Mouse (Mus musculus) limb, embryonic 12.5 days (tissue): Measurements from ENCODE around the gene Farp1. TPM values are rescaled to one million over a fixed set of nuclear protein-coding genes. Genes with fewer than 3 reads are reported as not detected.

Source experiments
- ATAC-seq: fragments of 200-750 bp; cut with Nextera tagmentation; 2 replicates; pipeline ENCODE4 v1.8.0; 2017; ENCODE audit warnings: low read depth, moderate TSS enrichment; ENCODE audit not compliant: insufficient number of reproducible peaks, insufficient read depth, low FRiP score, low TSS enrichment
- H3K27ac ChIP-seq: fragments of 300-500 bp; sonication (generic); 2 replicates; pipeline ENCODE4 v1.5.1; 2016; ENCODE audit warnings: mild to moderate bottlenecking, moderate library complexity
- H3K27me3 ChIP-seq: fragments of 300-500 bp; sonication (generic); 2 replicates; pipeline ENCODE4 v1.6.1; 2016; ENCODE audit warnings: mild to moderate bottlenecking, moderate library complexity
- H3K36me3 ChIP-seq: fragments of 300-500 bp; sonication (generic); 2 replicates; pipeline ENCODE4 v1.6.1; 2016; ENCODE audit warnings: mild to moderate bottlenecking, moderate library complexity
- H3K4me1 ChIP-seq: fragments of 300-500 bp; sonication (generic); replicated peaks from 2 replicates; pipeline ENCODE4 v1.6.1; 2016
- H3K4me2 ChIP-seq: fragments of 300-500 bp; sonication (generic); 2 replicates; pipeline ENCODE4 v1.6.1; 2016; ENCODE audit warnings: mild to moderate bottlenecking, moderate library complexity
- H3K4me3 ChIP-seq: fragments of 300-500 bp; sonication (generic); replicated peaks from 2 replicates; pipeline ENCODE4 v1.5.1; 2016; ENCODE audit warnings: mild to moderate bottlenecking
- H3K9ac ChIP-seq: fragments of 300-500 bp; sonication (generic); replicated peaks from 2 replicates; pipeline ENCODE4 v1.6.1; 2016; ENCODE audit warnings: mild to moderate bottlenecking, moderate library complexity
- H3K9me3 ChIP-seq: fragments of 300-500 bp; sonication (generic); 2 replicates; pipeline ENCODE4 v1.6.1; 2016; ENCODE audit warnings: mild to moderate bottlenecking, moderate library complexity
- WGBS: fragments of 180-500 bp; shearing (Covaris S2); methylation state at CpG from one replicate; pipeline ENCODE4 v1.1.7; 2016; 5-methylcytosine and 5-hydroxymethylcytosine counted together
- polyA plus RNA-seq: library from polyadenylated mRNA; unstranded; fragments of >200 nt; fragmentation: Nextera tagmentation; extraction: Ambion mirVana; gene quantifications from 2 replicates; pipeline ENCODE4 v1.2.1, GENCODE M21; 2016

Farp1 gene
- polyA plus RNA-seq, 1 experiment from 2014 or later: 58.2 TPM

GRCm38 (mm10) chr14:121147026-121147425, 112.0 kb downstream of the Farp1 start:
- 76% methylated on average over 3 of the region's 3 CpGs for WGBS
- no peak overlapping the region for H3K27ac ChIP-seq

GRCm38 (mm10) chr14:121148088-121148785, 113.2 kb downstream of the Farp1 start:
- H3K36me3 ChIP-seq: 0 out of 2 replicates have a peak, but pooled peaks cover 5% of the 10 kb centered on the region
- no peak overlapping the region for H3K4me3 ChIP-seq
- WGBS: 76% methylated on average over 11 of the region's 11 CpGs
- H3K9ac ChIP-seq: no peak overlapping the region
- peaks cover 75% of the 10 kb centered on the region for H3K4me1 ChIP-seq
- H3K4me2 ChIP-seq: no peak overlapping the region
- no peaks in the 10 kb centered on the region for H3K27me3 ChIP-seq
- ATAC-seq: no peak
- no peak overlapping the region for H3K27ac ChIP-seq
- no peaks in the 10 kb centered on the region for H3K9me3 ChIP-seq

More at GRCm38 (mm10) chr14:121147026-121147425, 112.0 kb downstream of the Farp1 start:
- no peak overlapping the region for H3K4me3 ChIP-seq
- 0 out of 2 replicates have a peak, but pooled peaks cover 10% of the 10 kb centered on the region for H3K36me3 ChIP-seq
- no peaks in the 10 kb centered on the region for H3K27me3 ChIP-seq
- no peak overlapping the region for H3K4me2 ChIP-seq
- no peak for ATAC-seq
- H3K4me1 ChIP-seq: peaks cover 64% of the 10 kb centered on the region
- H3K9me3 ChIP-seq: no peaks in the 10 kb centered on the region
- H3K9ac ChIP-seq: no peak overlapping the region

GRCm38 (mm10) chr14:121149984-121150383, 115.0 kb downstream of the Farp1 start:
- Histone ChIP-seq H3K4me3 (no peak overlapping the region), H3K27me3 (no peaks in the 10 kb centered on the region), H3K27ac (no peak overlapping the region), H3K36me3 (0 out of 2 replicates have a peak, but pooled peaks cover 5% of the 10 kb centered on the region), H3K9ac (no peak overlapping the region), H3K9me3 (no peaks in the 10 kb centered on the region), H3K4me1 (peaks cover 79% of the 10 kb centered on the region), H3K4me2 (no peak overlapping the region)
- WGBS: 71% methylated on average over 5 of the region's 5 CpGs
- no peak for ATAC-seq

- no peak overlapping the region for H3K4me3 ChIP-seq
- peak overlapping the region; percentile 43 for H3K27ac ChIP-seq
- peaks cover 66% of the 10 kb centered on the region for H3K4me1 ChIP-seq
- peaks cover 5% of the 10 kb centered on the region; the same call in 1 of the 2 replicates for H3K36me3 ChIP-seq
- H3K9me3 ChIP-seq: no peaks in the 10 kb centered on the region
- no peak overlapping the region for H3K9ac ChIP-seq
- no peak overlapping the region for H3K4me2 ChIP-seq
- 63% methylated on average over 10 of the region's 10 CpGs for WGBS
- no peak for ATAC-seq
- no peaks in the 10 kb centered on the region for H3K27me3 ChIP-seq
Observed at GRCm38 (mm10) chr14:121151837-121152236, 116.8 kb downstream of the Farp1 start.

GRCm38 (mm10) chr14:121152771-121153170, 117.8 kb downstream of the Farp1 start:
- Histone ChIP-seq H3K27me3 (no peaks in the 10 kb centered on the region), H3K4me1 (peaks cover 62% of the 10 kb centered on the region), H3K9ac (0 out of 2 replicates have a peak overlapping the region, but pooled peaks have one; percentile 1), H3K27ac (peak overlapping the region; percentile 50), H3K4me3 (no peak overlapping the region), H3K9me3 (0 out of 2 replicates have a peak, but pooled peaks cover 5% of the 10 kb centered on the region), H3K4me2 (no peak overlapping the region), H3K36me3 (peaks cover 5% of the 10 kb centered on the region; the same call in 1 of the 2 replicates)
- no peak for ATAC-seq
- 74% methylated on average over 6 of the region's 6 CpGs for WGBS

- H3K9ac ChIP-seq: 0 out of 2 replicates have a peak overlapping the region, but pooled peaks have one; percentile 1
- no peak overlapping the region for H3K4me3 ChIP-seq
- ATAC-seq: no peak
- H3K4me1 ChIP-seq: peaks cover 57% of the 10 kb centered on the region
- peaks cover 5% of the 10 kb centered on the region; the same call in 1 of the 2 replicates for H3K36me3 ChIP-seq
- H3K4me2 ChIP-seq: no peak overlapping the region
- H3K27me3 ChIP-seq: no peaks in the 10 kb centered on the region
- 61% methylated on average over 7 of the region's 7 CpGs for WGBS
- 0 out of 2 replicates have a peak, but pooled peaks cover 6% of the 10 kb centered on the region for H3K9me3 ChIP-seq
- peak overlapping the region; percentile 50 for H3K27ac ChIP-seq
Observed at GRCm38 (mm10) chr14:121153260-121153659, 118.3 kb downstream of the Farp1 start.

- H3K4me2 ChIP-seq: no peak overlapping the region
- 68% methylated on average over 4 of the region's 4 CpGs for WGBS
- ATAC-seq: no peak
- 0 out of 2 replicates have a peak, but pooled peaks cover 6% of the 10 kb centered on the region for H3K9me3 ChIP-seq
- no peak overlapping the region for H3K4me3 ChIP-seq
- no peaks in the 10 kb centered on the region for H3K27me3 ChIP-seq
- 0 out of 2 replicates have a peak overlapping the region, but pooled peaks have one; percentile 23 for H3K27ac ChIP-seq
- H3K36me3 ChIP-seq: peaks cover 5% of the 10 kb centered on the region; the same call in 1 of the 2 replicates
- no peak overlapping the region for H3K9ac ChIP-seq
- H3K4me1 ChIP-seq: peaks cover 56% of the 10 kb centered on the region
Observed at GRCm38 (mm10) chr14:121155173-121155572, 120.2 kb downstream of the Farp1 start.

- Histone ChIP-seq H3K4me2 (no peak overlapping the region), H3K27ac (no peak overlapping the region), H3K4me1 (peaks cover 36% of the 10 kb centered on the region), H3K9ac (no peak overlapping the region), H3K4me3 (no peak overlapping the region), H3K36me3 (peaks cover 5% of the 10 kb centered on the region; the same call in 1 of the 2 replicates), H3K27me3 (no peaks in the 10 kb centered on the region), H3K9me3 (0 out of 2 replicates have a peak, but pooled peaks cover 6% of the 10 kb centered on the region)
- 77% methylated on average over 2 of the region's 2 CpGs for WGBS
- no peak for ATAC-seq
Observed at GRCm38 (mm10) chr14:121158616-121159015, 123.6 kb downstream of the Farp1 start.

- Histone ChIP-seq H3K36me3 (peaks cover 12% of the 10 kb centered on the region; the same call in 1 of the 2 replicates), H3K4me3 (no peak overlapping the region), H3K4me2 (no peak overlapping the region), H3K9me3 (no peaks in the 10 kb centered on the region), H3K9ac (no peak overlapping the region), H3K27ac (no peak overlapping the region), H3K4me1 (peaks cover 55% of the 10 kb centered on the region), H3K27me3 (no peaks in the 10 kb centered on the region)
- 89% methylated on average over 2 of the region's 2 CpGs for WGBS
- no peak for ATAC-seq
Observed at GRCm38 (mm10) chr14:121162822-121163221, 127.8 kb downstream of the Farp1 start.

- no peak for ATAC-seq
- no peak overlapping the region for H3K4me2 ChIP-seq
- 88% methylated on average over 1 of the region's 1 CpGs for WGBS
- H3K9me3 ChIP-seq: no peaks in the 10 kb centered on the region
- H3K27me3 ChIP-seq: no peaks in the 10 kb centered on the region
- no peak overlapping the region for H3K9ac ChIP-seq
- no peak overlapping the region for H3K4me3 ChIP-seq
- peaks cover 12% of the 10 kb centered on the region; the same call in 1 of the 2 replicates for H3K36me3 ChIP-seq
- H3K27ac ChIP-seq: no peak overlapping the region
- H3K4me1 ChIP-seq: peaks cover 62% of the 10 kb centered on the region
Observed at GRCm38 (mm10) chr14:121164866-121165265, 129.9 kb downstream of the Farp1 start.

GRCm38 (mm10) chr14:121165408-121166037, 130.5 kb downstream of the Farp1 start:
- H3K9ac ChIP-seq: no peak overlapping the region
- no peak for ATAC-seq
- 76% methylated on average over 6 of the region's 6 CpGs for WGBS

More at GRCm38 (mm10) chr14:121165408-121166037, 130.5 kb downstream of the Farp1 start:
- peaks cover 12% of the 10 kb centered on the region; the same call in 1 of the 2 replicates for H3K36me3 ChIP-seq
- H3K9me3 ChIP-seq: no peaks in the 10 kb centered on the region
- H3K4me3 ChIP-seq: no peak overlapping the region
- no peak overlapping the region for H3K27ac ChIP-seq
- no peak overlapping the region for H3K4me2 ChIP-seq
- H3K4me1 ChIP-seq: peaks cover 62% of the 10 kb centered on the region
- H3K27me3 ChIP-seq: no peaks in the 10 kb centered on the region
